Mouse (Mus musculus) MEL (cell line): ENCODE measurements around the gene Rgmb. TPM values are rescaled to one million over a fixed set of nuclear protein-coding genes. Genes with fewer than 3 reads are reported as not detected.
A peak's percentile ranks its signal among the peaks of the same experiment; 100 is the strongest.

ENCODE experiments used
- DNase-seq: peaks from one replicate; pipeline ENCODE4 v3.0.0; 2011; ENCODE audit warnings: low read depth, low spot score
- H3K27ac ChIP-seq: 2 replicates; pipeline ENCODE4 v1.5.1; 2012; ENCODE audit warnings: low read depth, mild to moderate bottlenecking, control low read depth, low read length, moderate library complexity; ENCODE audit not compliant: control insufficient read depth
- H3K27me3 ChIP-seq, 2 experiments: fragments of 150-350 bp in 1 of 2; sonication (generic) in 1 of 2; 2 replicates each; pipeline ENCODE4 v1.6.1; 2012; ENCODE audit warnings: low read length in 2 of 2, mild to moderate bottlenecking in 2 of 2, improper control_type of control experiment in 1 of 2, moderate library complexity in 1 of 2; ENCODE audit not compliant: insufficient read depth in 2 of 2, control insufficient read depth in 1 of 2
- H3K36me3 ChIP-seq, 2 experiments: 2 replicates each; pipeline ENCODE4 v1.6.1; 2012 to 2014; ENCODE audit warnings: low read length in 2 of 2, improper control_type of control experiment in 1 of 2, inconsistent platforms in 1 of 2, mild to moderate bottlenecking in 1 of 2; ENCODE audit not compliant: insufficient read depth in 2 of 2, control insufficient read depth in 1 of 2
- H3K4me1 ChIP-seq, 2 experiments: fragments of 150-350 bp in 1 of 2; sonication (generic) in 1 of 2; 2 replicates each; pipeline ENCODE4 v1.6.1; 2012; ENCODE audit warnings: low read length in 2 of 2, improper control_type of control experiment in 1 of 2, mild to moderate bottlenecking in 1 of 2; ENCODE audit not compliant: insufficient read depth in 2 of 2, control insufficient read depth in 1 of 2
- H3K4me3 ChIP-seq, 2 experiments: fragments of 150-350 bp in 1 of 2; sonication (generic) in 1 of 2; 2 replicates each; pipeline ENCODE4 v1.5.1; 2012; ENCODE audit warnings: low read depth in 2 of 2, low read length in 2 of 2, mild to moderate bottlenecking in 2 of 2, moderate library complexity in 2 of 2, control low read depth in 1 of 2, improper control_type of control experiment in 1 of 2; ENCODE audit not compliant: control insufficient read depth in 1 of 2, insufficient read depth in 1 of 2
- H3K79me2 ChIP-seq: 2 replicates; pipeline ENCODE4 v1.6.1; 2012; ENCODE audit warnings: mild to moderate bottlenecking, low read length, moderate library complexity; ENCODE audit not compliant: control insufficient read depth, poor library complexity, insufficient read depth
- H3K9ac ChIP-seq: 2 replicates; pipeline ENCODE4 v1.6.1; 2012; ENCODE audit warnings: low read depth, mild to moderate bottlenecking, control low read depth, low read length, moderate library complexity; ENCODE audit not compliant: control insufficient read depth, poor library complexity, severe bottlenecking
- H3K9me3 ChIP-seq: fragments of 150-350 bp; sonication (generic); replicated peaks from 2 replicates; pipeline ENCODE4 v1.6.1; 2012; ENCODE audit warnings: mild to moderate bottlenecking, low read length, improper control_type of control experiment, moderate library complexity; ENCODE audit not compliant: insufficient read depth
- CHD1 ChIP-seq: IDR thresholded peaks from 2 replicates; pipeline ENCODE4 v1.6.1; 2012; ENCODE audit warnings: low read depth, mild to moderate bottlenecking, inconsistent platforms, low read length, improper control_type of control experiment
- CHD2 ChIP-seq: IDR thresholded peaks from 2 replicates; pipeline ENCODE4 v1.6.1; 2011; ENCODE audit warnings: low read length, improper control_type of control experiment
- CTCF ChIP-seq, 3 experiments: IDR thresholded peaks in 2 of 3; conservative IDR thresholded peaks in 1 of 3; 2 replicates each; pipeline ENCODE4 v1.5.1; 2011 to 2012; ENCODE audit warnings: low read length in 3 of 3, low read depth in 2 of 3, mild to moderate bottlenecking in 2 of 3, improper control_type of control experiment in 1 of 3, inconsistent platforms in 1 of 3, mixed read lengths in 1 of 3, moderate library complexity in 1 of 3; ENCODE audit not compliant: control insufficient read depth in 1 of 3, insufficient read depth in 1 of 3, poor library complexity in 1 of 3, severe bottlenecking in 1 of 3
- E2F4 ChIP-seq: IDR thresholded peaks from 2 replicates; pipeline ENCODE4 v1.6.1; 2011; ENCODE audit warnings: low read depth, low read length, improper control_type of control experiment, borderline replicate concordance
- ELF1 ChIP-seq: IDR thresholded peaks from 2 replicates; pipeline ENCODE4 v1.6.1; 2014; ENCODE audit warnings: low read depth, mild to moderate bottlenecking, inconsistent platforms, low read length, improper control_type of control experiment, moderate library complexity
- ETS1 ChIP-seq: IDR thresholded peaks from 2 replicates; pipeline ENCODE4 v1.6.1; 2012; ENCODE audit warnings: low read depth, mild to moderate bottlenecking, inconsistent platforms, low read length, improper control_type of control experiment, moderate library complexity
- MAFK ChIP-seq: IDR thresholded peaks from 2 replicates; pipeline ENCODE4 v1.6.1; 2011; ENCODE audit warnings: low read depth, mild to moderate bottlenecking, low read length, improper control_type of control experiment, borderline replicate concordance
- MAX ChIP-seq: IDR thresholded peaks from 2 replicates; pipeline ENCODE4 v1.6.1; 2011; ENCODE audit warnings: low read length, improper control_type of control experiment
- MAZ ChIP-seq: IDR thresholded peaks from 2 replicates; pipeline ENCODE4 v1.6.1; 2012; ENCODE audit warnings: low read depth, mild to moderate bottlenecking, inconsistent platforms, low read length, improper control_type of control experiment
- MEF2A ChIP-seq: IDR thresholded peaks from 2 replicates; pipeline ENCODE4 v1.6.1; 2014; ENCODE audit warnings: low read depth, mild to moderate bottlenecking, inconsistent platforms, low read length, improper control_type of control experiment; ENCODE audit not compliant: poor library complexity, insufficient replicate concordance, severe bottlenecking; ENCODE audit errors: extremely low read depth
- MXI1 ChIP-seq: IDR thresholded peaks from 2 replicates; pipeline ENCODE4 v1.6.1; 2011; ENCODE audit warnings: mild to moderate bottlenecking, low read depth, low read length, improper control_type of control experiment
- MYB ChIP-seq: IDR thresholded peaks from 2 replicates; pipeline ENCODE4 v1.6.1; 2011; ENCODE audit warnings: mild to moderate bottlenecking, low read depth, low read length, improper control_type of control experiment
- MYC ChIP-seq: IDR thresholded peaks from 2 replicates; pipeline ENCODE4 v1.6.1; 2011; ENCODE audit warnings: low read depth, mild to moderate bottlenecking, low read length, improper control_type of control experiment, moderate library complexity
- NELFE ChIP-seq: IDR thresholded peaks from 2 replicates; pipeline ENCODE4 v1.6.1; 2011; ENCODE audit warnings: low read depth, low read length, improper control_type of control experiment
- RAD21 ChIP-seq: IDR thresholded peaks from 2 replicates; pipeline ENCODE4 v1.6.1; 2011; ENCODE audit warnings: mild to moderate bottlenecking, low read depth, low read length, improper control_type of control experiment
- RCOR1 ChIP-seq: IDR thresholded peaks from 2 replicates; pipeline ENCODE4 v1.6.1; 2012; ENCODE audit warnings: low read depth, mild to moderate bottlenecking, inconsistent platforms, low read length, improper control_type of control experiment
- SMC3 ChIP-seq: IDR thresholded peaks from 2 replicates; pipeline ENCODE4 v1.6.1; 2011; ENCODE audit warnings: low read depth, low read length, improper control_type of control experiment
- TAL1 ChIP-seq: IDR thresholded peaks from 2 replicates; pipeline ENCODE4 v1.6.1; 2012; ENCODE audit warnings: mild to moderate bottlenecking, inconsistent platforms, low read length, moderate library complexity, mixed read lengths
- USF1 ChIP-seq: IDR thresholded peaks from 2 replicates; pipeline ENCODE4 v1.6.1; 2014; ENCODE audit warnings: low read depth, mild to moderate bottlenecking, inconsistent platforms, low read length, improper control_type of control experiment, moderate library complexity
- USF2 ChIP-seq, 2 experiments: IDR thresholded peaks; 2 replicates each; pipeline ENCODE4 v1.6.1; 2011 to 2012; ENCODE audit warnings: improper control_type of control experiment in 2 of 2, low read length in 2 of 2, borderline replicate concordance in 1 of 2, inconsistent platforms in 1 of 2, low read depth in 1 of 2, mild to moderate bottlenecking in 1 of 2; ENCODE audit not compliant: insufficient read depth in 1 of 2
- ZC3H11A ChIP-seq: IDR thresholded peaks from 2 replicates; pipeline ENCODE4 v1.6.1; 2012; ENCODE audit warnings: low read depth, mild to moderate bottlenecking, inconsistent platforms, low read length, improper control_type of control experiment
- ZNF384 ChIP-seq: IDR thresholded peaks from 2 replicates; pipeline ENCODE4 v1.6.1; 2012; ENCODE audit warnings: low read depth, mild to moderate bottlenecking, inconsistent platforms, low read length, improper control_type of control experiment
- polyA plus RNA-seq, 2 experiments: library from polyadenylated mRNA; stranded (reverse) in 1 of 2; unstranded in 1 of 2; fragments of >175 nt in 1 of 2; fragments of >200 nt in 1 of 2; gene quantifications; 2 replicates each; pipeline versions ENCODE4 v1.2.1 to v1.2.4; 2012; ENCODE audit warnings: low replicate concordance in 2 of 2, low read depth in 1 of 2; ENCODE audit not compliant: insufficient read length in 2 of 2, insufficient read depth in 1 of 2, missing spikeins in 1 of 2
- total RNA-seq: library from RNA; depleted of rRNA; stranded (reverse); fragments of 300-350 nt; gene quantifications from 2 replicates; pipeline ENCODE4 v1.2.3, GENCODE M21; 2012

Gene Rgmb
- total and polyA plus RNA-seq, 3 experiments: not detected

GRCm38 (mm10) chr17:15804008-15804812 lies 26.6 kb downstream of the Rgmb start:
- Histone ChIP-seq H3K27me3 (no peaks in the 10 kb centered on the region), H3K9me3 (no peaks in the 10 kb centered on the region), H3K79me2 (no peaks in the 10 kb centered on the region), H3K27ac (no peak overlapping the region), H3K9ac (peak overlapping the region; percentile 18; the same call in 1 of the 2 replicates), H3K4me1 (peaks cover 0 to 5% of the 10 kb centered on the region in 2 experiments; a peak in 1 of 4 replicates), H3K4me3 (peak overlapping the region; percentile 3 to 22; a peak in 1 of 4 replicates), H3K36me3 (peaks cover 0 to 2% of the 10 kb centered on the region in 2 experiments; a peak in 2 of 4 replicates)
- peak; percentile 66 for DNase-seq
- no peak for TF ChIP-seq MEF2A
- no peak for TF ChIP-seq MAFK
- TF ChIP-seq SMC3: peak; percentile 77
- TF ChIP-seq CHD2: no peak
- TF ChIP-seq RAD21: peak; percentile 89
- TF ChIP-seq ETS1: no peak
- no peak for TF ChIP-seq MXI1
- peak; percentile 69 for TF ChIP-seq ZC3H11A
- TF ChIP-seq MYC: peak; percentile 56; the same call in 1 of the 2 replicates
- no peak for TF ChIP-seq E2F4
- TF ChIP-seq MYB: no peak
- peak; percentile 52; the same call in 1 of the 2 replicates for TF ChIP-seq MAX
- no peak for TF ChIP-seq RCOR1
- peak; percentile 60 for TF ChIP-seq ZNF384
- TF ChIP-seq USF2 (IDR thresholded peaks at IDR 0.05; ENCODE audit: borderline replicate concordance in 1 of 2, insufficient read depth in 1 of 2, low read depth in 1 of 2, low read length in 2 of 2): no peak
- TF ChIP-seq NELFE: no peak
- TF ChIP-seq CTCF (IDR thresholded peaks at IDR 0.05 in 2 of 3, conservative IDR thresholded peaks at IDR 0.05 in 1 of 3; ENCODE audit: control insufficient read depth in 1 of 3, insufficient read depth in 1 of 3, low read depth in 2 of 3, low read length in 3 of 3, poor library complexity in 1 of 3, severe bottlenecking in 1 of 3): peak; percentile 60 to 82 (median 73)
- TF ChIP-seq TAL1: no peak

GRCm38 (mm10) chr17:15799195-15799793 lies 31.5 kb downstream of the Rgmb start:
- no peak overlapping the region for H3K4me3 ChIP-seq
- H3K27me3 ChIP-seq: no peaks in the 10 kb centered on the region
- no peak for DNase-seq
- H3K79me2 ChIP-seq: no peaks in the 10 kb centered on the region
- no peak overlapping the region for H3K27ac ChIP-seq
- H3K9me3 ChIP-seq: no peaks in the 10 kb centered on the region
- TF ChIP-seq MAFK (no peak), MAZ (no peak), USF1 (no peak), NELFE (no peak), CHD1 (no peak), ELF1 (no peak)
- no peak overlapping the region for H3K9ac ChIP-seq
- peaks cover 0 to 2% of the 10 kb centered on the region in 2 experiments; a peak in 2 of 4 replicates for H3K36me3 ChIP-seq
- peaks cover 0 to 5% of the 10 kb centered on the region in 2 experiments; a peak in 1 of 4 replicates for H3K4me1 ChIP-seq
